Mouse (Mus musculus) ovary, postnatal 36 days (tissue): ENCODE data around the gene Khsrp.

Source experiments
- DNase-seq: peaks from one replicate; pipeline ENCODE4 v3.0.0; 2022; ENCODE audit warnings: low spot score, mixed read lengths

The Khsrp gene

DNA sequence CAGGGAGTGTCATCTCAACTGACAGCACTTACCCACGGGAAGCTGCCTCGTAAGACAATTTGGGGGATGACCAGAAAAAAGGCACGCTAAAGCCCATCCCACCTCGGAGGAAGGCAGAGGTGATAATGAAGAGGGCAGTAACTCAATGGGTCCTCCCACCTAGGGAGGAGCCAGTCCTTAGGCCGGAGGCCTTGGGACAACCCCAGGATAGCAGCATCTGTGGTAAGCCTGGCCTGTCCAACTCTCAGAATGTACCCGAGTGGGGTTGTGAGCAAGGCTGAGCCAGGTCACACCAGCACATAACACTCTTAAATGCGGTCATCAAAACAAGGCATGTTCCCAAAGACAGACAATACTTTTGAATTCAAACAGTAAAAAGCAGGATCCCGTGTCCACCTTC, 1.6 kb downstream of the Khsrp start:
- DNase-seq, result peak; percentile 30

DNA sequence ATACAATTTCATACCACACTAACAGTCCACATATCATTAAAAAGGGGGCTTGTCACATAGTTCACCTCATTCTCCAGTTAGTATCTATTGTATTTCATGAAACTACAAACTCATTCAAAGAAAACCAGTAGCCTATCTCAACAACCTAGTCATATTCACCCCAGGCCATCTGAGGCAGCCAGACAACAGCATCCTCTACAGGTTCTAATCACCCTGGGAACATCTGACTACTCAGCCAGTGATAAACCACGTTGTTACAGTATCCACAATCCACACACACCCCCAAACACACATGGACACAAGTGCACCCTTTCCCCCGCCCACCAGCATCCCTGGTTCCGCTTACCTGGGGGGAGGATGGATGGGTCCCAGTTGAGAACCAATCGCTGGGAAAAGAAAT, 3.9 kb downstream of the Khsrp start:
- no peak for DNase-seq

DNA sequence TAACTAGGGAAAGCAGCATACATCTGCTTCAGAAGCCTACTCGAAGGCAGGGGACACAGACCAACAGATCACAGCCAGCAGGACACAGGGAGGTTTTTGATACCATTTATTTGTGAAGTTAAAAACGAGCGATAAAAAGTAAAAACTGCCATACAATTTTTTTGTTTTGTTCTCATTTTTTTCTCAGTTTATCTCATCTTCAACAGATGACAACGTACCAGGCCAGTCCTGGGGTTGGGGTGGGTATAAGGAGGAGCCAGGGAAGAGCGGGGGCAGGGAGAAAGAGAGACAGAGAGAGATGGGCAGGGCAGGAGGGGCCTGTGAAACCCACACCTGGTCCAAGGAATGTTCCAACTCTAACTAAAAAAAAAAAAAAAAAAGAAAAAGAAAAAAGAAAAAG, 10.4 kb downstream of the Khsrp start:
- no peak for DNase-seq

DNA sequence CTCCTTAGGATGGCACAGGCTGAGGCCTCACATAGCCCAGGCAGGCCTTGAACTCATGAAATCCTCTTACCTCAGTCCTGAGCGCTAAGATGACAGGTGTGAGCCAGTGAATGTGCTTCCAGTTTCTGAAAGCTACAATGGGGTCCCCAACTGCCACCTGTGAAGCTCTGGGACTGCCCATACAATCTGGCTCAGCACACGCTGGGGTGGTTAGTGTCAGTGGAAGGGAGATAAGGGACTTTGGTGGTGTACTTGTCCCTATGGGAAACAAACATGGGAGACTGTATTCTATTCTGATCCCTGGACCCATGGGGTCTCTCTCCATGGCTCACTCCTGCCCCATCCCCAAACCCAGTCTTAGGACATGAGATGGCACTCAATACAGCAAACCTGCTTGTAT, 11.6 kb downstream of the Khsrp start:
- DNase-seq, result no peak

DNA sequence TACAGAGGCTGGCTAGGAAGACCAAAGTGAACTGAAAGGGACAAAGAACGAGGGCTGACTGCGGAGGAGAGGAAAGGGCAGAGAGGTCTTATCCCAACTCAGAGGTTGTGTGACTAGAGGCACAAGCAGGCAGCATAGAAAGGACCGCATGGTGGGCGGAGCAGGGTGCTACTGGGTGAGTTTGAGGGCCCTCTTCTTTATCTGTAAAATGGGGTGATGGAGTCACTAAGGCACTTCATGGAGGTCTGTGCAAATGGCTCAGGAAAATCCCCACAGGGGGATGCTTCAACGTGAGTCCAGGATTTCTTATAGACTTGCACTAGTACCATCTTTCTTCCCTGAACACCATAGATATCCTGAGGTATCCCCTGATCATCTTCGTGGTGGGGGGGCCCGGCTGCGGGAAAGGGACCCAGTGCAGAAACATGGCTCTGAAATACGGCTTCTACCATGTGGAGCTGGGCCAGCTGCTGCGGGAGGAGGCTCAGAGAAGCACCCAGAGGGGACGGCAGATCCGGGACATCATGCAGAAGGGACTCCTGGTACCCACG, 19.0 kb downstream of the Khsrp start:
- no peak for DNase-seq

DNA sequence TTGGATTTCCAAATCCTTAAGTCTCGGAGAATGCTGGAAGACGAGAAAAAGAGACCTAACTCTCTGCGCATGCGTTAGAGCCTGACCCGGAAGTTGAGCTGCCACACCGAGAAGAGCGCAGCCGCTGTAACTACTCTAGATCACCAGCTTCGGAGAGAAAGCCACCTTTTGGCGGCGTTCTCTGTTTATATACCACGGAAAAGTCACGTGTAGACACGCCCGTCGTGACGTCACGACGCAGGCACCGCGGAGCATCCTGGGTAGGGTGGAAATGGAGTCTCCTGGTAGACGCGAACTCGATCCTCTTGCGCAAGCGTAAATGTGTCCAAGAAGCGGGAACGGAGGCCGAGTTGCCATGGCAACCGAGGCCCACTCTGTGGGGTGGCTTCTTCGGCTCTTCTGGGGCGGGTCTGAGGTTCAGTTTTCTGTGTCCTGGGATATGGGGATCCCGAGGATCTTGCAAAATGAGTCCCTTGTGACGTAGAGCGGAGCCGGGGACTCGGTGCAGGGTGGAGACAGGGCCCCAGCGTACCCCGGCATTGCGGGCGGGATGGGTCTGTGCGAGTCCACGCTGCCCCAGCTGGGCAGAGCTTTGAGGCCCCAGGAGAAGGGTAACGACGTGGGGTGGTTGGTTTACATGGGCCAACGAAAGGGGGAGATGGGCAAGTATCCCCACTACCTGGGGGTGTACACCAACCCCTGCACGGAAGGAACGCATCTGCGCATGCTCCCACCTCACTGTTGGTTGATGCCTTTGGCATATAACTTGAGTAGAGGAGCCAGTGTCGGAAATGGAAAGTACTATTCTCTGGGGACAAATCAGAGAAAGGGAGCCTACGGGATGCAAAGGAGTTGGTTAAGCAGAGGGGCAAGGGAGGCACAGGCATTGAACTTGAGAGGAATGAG, 19.8 kb downstream of the Khsrp start, which contains the start of the genes Gtf2f1 and Gm17949:
Gtf2f1 (minus strand) TSS at position 53 of the 906 bp plus-strand sequence.
Gm17949 (plus strand) TSS at position 234 of the 906 bp plus-strand sequence.
- peak; percentile 90 for DNase-seq

DNA sequence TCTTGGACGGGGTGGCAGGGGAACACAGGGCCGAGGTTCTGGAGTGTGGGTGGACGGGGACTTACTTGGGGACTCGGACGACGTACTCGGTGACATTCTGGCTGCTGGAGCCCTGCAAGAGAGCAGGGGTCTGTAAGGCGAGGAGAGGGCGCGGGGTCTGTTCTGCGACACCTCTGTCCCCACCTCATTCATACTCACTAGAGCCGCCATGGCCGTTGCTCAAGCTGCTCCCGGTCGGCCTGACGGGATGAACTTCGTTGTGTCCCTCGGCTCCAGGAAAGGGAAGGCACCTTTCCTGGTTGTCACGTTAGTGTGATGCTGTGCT, 20.4 kb downstream of the Khsrp start:
- no peak for DNase-seq

DNA sequence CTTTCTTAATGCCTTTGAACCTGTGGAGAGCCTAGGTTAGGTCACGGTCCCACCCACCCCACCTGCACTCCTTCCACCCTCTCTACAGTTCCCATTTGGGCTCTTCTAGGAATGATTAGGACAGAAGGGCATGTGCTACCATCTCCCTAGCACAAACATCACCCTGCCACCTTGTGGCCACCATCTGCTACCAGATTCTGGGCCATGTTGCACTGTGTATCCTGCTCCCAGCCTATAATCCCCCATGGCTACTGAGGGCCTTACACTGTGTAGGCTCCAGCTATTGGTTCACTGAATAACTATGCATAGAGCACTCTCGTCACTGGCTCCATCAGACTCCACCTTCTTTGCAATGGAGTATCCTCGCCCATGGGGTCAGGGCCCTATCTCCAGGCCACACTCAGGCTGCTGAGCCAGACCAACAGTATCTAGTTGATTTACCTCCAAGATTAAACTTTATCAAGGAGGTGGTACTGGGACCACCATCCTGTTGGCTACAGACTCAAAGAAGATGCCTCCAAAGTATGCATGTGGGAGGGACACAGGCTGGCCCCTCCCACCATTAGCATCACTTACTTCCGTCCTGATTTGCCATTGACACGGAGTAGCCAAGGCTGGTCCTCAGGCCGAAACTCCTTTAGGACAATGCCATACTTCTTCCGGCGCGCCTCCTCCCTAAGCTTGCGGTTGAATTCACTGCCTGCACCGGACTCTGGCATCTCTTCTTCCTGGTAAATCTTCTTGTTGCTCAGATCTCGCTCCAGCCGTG, 24.0 kb downstream of the Khsrp start:
- DNase-seq, result no peak

DNA sequence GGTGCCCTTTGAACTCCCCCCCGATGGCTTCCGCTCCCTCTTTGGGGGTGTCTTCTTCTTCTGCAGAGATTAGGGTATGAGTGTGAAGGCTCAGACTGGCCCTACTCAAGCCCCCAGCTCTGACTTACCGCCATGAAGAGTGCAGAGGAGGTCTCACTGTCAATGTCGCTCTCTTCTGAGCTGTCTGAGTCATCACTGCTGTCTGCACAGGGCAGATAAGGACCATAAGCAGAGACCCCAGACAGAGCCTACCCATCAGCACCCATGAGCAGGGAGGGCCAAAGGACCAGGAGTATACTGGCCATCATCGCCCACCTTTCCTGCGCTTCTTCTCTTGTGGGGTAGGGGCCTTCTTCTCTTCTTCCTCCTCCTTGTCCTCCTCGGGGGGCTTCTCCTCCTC, 27.3 kb downstream of the Khsrp start:
- no peak for DNase-seq

DNA sequence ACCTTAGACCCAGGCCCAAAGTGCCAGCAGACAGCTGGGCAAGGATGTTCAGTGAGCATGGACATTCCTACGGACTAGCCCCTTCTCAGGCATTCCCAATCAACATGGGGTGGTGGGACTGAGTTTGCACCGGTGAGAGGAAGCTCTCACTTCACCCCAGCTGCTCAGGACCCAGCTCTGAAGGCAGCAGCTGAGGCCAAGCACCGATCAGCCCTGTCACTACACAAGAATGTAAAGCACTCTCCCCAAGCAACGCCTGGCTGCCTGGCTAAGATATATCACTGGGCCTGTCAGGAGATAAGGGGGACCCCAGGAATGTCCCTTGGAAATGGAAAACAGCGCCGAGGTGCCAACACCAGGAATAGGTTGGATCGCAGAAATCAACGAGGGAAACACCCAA, 30.1 kb downstream of the Khsrp start:
- no peak for DNase-seq

DNA sequence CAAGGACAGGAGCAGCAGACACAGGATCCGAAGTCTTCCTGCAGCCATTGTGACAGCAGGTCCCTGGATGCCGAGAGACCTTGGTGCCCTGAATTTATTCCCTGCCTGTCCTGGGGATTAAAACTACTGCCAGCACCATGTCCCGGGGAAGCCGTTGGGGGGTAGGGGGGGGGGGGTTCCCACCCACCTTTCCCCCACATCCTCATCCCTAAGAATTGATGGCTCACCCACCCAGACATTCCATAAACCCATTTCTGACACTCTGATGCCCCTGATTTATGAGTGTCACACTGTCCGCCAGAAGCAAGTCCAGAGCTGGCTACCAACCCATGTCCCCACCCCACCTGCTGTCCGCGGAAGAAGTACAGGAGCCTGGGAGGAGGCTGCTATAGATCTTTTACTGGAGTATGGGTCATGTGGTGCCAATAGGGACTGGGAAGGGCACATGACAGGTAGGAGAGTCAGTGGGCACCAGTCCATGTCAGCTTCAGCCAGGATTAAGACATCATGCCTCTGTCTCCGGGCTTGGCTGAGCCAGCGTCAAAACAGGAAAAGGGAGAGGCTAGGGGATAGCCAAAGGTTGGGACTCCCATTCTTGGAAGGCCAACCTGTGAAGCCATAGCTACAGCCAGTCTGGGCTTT, 31.2 kb downstream of the Khsrp start, which contains the start of gene Pspn:
Pspn (minus strand) TSS at position 51 of the 642 bp plus-strand sequence.
- no peak for DNase-seq

DNA sequence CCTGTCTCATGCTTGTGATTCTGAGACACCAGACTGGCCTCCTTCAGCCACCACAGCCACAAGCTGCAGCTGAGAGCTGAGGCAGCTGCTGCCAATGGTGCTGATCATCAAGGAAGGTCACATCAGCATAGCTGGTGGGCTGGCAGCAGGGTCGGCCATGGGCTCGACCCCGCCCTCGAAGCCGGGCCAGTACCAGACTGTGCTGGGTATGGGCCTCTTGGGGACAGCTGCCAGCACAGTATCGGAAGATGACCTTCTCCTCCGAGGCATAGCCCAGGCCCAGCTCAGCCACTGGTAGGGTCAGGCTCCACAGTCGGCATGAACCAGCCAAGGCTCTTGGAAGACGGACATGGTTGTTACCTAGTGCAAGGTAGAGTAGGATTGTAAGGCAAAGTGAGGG, 31.9 kb downstream of the Khsrp start:
- peak; percentile 37 for DNase-seq

DNA sequence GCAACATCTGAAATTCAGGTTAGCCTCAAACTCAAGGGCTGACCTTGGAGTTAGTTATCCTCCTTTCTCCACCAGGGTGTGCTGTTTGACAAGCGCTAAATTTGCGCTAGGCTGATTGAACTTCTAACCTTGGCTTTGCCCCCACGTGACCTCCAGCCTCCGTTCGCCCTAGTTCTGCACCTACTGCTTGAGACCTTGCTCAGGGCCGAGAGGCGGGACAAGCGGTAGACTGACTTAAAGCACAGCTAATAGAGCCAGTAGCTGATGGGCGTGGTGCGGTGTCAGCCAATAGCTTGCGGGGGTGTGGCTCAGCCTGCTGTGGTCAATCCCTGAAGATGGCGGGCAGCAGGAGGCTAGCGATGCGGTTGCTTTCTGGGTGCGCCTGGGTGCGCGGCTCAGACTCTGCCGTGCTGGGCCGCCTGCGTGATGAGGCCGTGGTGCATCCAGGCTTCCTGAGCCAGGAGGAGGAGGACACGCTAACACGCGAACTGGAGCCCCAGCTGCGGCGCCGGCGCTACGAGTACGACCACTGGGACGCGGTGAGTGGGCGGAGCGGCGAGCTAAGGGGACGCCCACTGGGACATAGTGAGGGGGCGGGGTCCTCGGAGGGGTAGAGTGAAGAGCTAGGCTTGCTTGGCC, 34.2 kb downstream of the Khsrp start, which contains the start of gene Alkbh7:
Alkbh7 (plus strand) TSS at position 311 of the 639 bp plus-strand sequence.
- DNase-seq, result peak; percentile 91

DNA sequence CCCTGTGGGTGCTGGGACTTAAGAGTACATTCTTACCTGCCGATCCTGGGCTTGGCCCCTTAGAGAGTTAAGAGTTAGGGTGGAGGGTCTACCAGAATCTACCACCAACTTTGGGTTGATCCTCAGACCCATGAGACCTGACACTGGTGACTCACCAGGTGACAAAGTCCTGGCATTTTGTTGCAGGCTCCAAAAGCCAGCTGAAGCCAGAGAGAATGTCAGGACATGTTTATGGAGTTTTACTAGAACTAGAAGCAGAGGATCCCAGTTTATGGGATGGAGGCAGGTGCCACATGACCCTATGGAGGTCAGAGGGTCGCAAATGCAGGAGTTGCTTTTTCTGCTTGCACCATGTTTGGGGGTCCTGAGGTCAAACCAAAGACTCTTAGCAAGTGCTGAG, 34.8 kb downstream of the Khsrp start:
- DNase-seq, result no peak

DNA sequence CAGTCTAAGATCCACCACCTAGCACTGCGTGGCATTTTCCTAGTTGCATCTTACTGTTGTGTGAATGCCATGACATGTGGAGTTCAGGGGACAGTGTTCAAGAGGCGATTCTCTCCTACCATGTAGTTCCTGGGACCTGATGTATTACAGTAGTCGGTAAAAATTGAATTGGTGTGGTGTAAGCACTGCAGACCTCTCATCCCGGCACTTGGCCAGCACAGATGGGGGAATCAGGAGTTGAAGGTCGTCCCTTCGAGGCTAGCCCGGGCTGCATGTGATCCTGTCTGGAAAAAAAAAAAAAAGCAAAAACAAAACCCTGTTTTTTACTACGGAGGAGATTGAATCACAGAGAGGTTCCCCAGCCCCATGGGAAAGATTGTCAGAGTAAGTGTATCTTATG, 36.3 kb downstream of the Khsrp start:
- DNase-seq, result peak; percentile 43

DNA sequence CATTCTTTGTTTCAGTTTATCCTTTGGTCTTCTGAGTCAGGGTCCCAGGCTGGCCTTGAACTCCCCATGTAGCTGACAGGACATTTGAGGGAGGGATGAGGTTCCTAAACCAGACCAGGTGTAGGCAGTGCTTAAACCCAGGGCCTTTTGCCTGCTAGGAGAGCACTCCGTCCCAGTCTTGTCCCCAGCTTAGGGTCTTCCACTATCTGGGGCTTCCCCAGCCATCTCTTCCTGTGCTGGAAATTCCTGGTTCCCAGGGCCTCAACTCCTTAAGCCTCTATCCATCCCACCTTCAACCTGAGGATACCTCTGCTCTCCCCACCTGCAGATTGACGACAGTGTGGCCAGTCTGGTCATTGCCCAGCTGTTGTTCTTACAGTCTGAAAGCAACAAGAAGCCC, 40.4 kb downstream of the Khsrp start:
- no peak for DNase-seq

DNA sequence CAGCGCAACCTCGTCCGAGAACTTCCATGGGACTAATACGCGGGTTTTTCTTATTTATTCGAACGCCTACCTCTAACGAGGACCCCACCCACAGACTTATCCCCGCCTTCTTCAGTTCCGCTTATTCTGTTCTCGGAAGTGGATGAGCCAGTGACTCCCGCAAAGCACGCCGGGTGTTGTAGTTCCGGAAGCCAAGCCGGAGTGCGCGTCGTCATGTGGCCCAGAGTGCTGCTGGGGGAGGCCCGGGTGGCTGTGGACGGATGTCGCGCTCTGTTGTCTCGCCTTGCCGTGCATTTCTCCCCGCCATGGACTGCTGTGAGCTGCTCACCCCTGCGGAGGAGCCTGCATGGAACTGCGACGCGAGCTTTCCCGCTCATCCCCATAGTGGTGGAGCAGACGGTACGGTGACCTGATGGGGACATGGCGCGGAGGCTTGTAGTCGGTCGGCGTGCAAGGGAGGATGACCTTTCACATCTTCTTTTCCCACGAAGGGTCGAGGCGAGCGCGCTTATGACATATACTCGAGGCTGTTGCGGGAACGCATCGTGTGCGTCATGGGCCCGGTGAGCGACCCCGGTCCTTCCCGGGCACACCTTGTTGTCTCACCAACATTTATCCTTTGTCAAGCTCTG, 41.1 kb downstream of the Khsrp start, which contains the start of gene Clpp:
Clpp (plus strand) TSS at position 191 of the 632 bp plus-strand sequence.
- peak; percentile 88 for DNase-seq

DNA sequence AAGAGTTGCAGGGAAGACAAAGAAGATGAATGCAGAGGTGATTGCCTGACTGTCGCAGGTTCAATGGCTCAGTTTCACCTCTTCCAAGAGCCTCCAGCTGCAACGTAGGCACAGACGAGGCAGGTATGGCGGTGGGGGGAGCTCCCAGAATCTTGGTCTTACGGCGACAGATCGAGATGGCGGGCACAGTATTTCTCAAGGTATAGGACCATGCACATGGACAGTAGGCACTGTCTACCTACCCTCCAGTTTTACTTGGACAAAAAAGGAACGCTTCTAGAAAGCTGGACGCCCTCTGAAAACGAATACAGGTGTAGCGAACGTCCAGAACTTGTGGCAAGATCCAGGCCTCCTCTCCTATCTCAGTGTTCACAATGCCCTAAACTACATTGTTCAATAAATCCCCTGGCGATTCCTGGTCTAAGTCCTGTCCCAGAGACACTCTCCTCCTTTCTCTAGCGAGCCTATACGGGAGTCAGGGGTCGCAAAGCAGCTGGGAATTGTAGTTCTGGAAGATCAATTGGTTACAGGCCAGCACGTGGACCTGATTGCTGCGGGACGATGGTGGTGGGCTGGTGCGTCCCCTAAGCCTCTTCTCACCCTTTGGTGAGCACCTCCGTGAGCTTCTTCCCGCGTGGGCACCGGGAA, 41.7 kb downstream of the Khsrp start:
- DNase-seq, result no peak

DNA sequence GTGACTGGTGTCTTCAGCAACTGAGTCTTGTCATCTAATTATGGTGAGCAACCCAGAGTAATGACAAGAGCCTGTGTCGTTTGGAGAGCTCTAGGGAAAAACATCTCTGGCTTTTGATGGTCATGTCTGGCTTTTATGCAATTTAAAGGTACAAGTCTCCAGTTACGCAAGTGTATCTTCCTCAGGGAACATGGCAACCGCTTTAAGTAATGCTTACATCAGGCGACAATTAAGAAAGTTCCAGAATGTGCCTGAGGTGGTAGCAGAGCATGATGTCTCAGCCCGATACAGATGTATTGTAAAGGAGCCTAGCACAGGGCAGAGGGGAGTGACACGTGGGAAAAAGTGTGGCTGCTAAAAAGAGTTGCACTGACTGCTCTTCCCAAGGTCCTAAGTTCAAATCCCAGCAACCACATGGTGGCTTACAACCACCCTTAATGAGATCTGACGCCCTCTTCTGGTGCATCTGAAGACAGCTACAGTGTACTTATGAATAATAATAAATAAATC, 42.3 kb downstream of the Khsrp start:
- DNase-seq, result no peak

DNA sequence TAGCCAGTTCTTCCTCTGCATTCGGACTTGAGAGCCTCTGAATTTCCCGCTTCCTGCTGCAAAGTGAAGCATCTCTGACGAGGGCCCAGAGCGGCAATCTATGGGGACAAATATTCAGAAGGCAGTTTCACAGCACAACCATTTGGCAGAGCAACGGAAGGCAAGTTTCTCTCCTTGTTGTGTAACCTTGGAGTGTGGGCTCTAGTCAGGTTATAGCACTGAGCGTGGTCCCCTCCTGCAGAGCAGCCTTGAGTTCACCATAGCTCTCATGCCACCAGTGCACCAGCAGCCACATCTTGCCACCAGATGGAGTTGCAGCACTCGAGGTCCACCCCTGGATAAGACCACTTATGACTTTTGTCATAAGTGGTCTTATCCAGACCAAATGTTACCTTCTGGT, 42.9 kb downstream of the Khsrp start:
- DNase-seq, result no peak
